Mouse (Mus musculus) cerebellum, adult (tissue): ENCODE measurements at regions not wholly inside any gene's neighbourhood (a gene's known extent, or its start where the extent isn't known, plus 50 kb on each side); places are given as distances from the start of the nearest gene placed in this dataset.

Source experiments
- ATAC-seq: cut with Nextera tagmentation; 2 replicates; pipeline ENCODE4 v1.9.2; 2017; ENCODE audit warnings: mild to moderate bottlenecking, moderate library complexity, mixed read lengths; ENCODE audit not compliant: insufficient number of reproducible peaks, low FRiP score, low TSS enrichment

- no peak for ATAC-seq
These were observed 338.8 kb upstream of the Sall1 start for GRCm38 (mm10) chr8:89382538-89383380.

- no peak for ATAC-seq
These were observed 336.5 kb upstream of the Sall1 start for GRCm38 (mm10) chr8:89380436-89380835.

GRCm38 (mm10) chr8:89372761-89373160 is 328.8 kb upstream of the Sall1 start:
- ATAC-seq: no peak

- no peak for ATAC-seq
These were observed 327.8 kb upstream of the Sall1 start for GRCm38 (mm10) chr8:89371773-89372132.

GRCm38 (mm10) chr8:89370816-89371772 is 327.1 kb upstream of the Sall1 start:
- ATAC-seq: no peak

- no peak for ATAC-seq
These were observed 321.5 kb upstream of the Sall1 start for GRCm38 (mm10) chr8:89365430-89365829.

- ATAC-seq: no peak
These were observed 314.4 kb upstream of the Sall1 start for GRCm38 (mm10) chr8:89358411-89358810.

- no peak for ATAC-seq
These were observed 301.6 kb upstream of the Sall1 start for GRCm38 (mm10) chr8:89345547-89345946.

GRCm38 (mm10) chr8:89341686-89342085 is 297.7 kb upstream of the Sall1 start:
- no peak for ATAC-seq

GRCm38 (mm10) chr8:89335416-89335815 is 291.5 kb upstream of the Sall1 start:
- ATAC-seq: no peak

GRCm38 (mm10) chr8:89325751-89326351 is 281.9 kb upstream of the Sall1 start:
- ATAC-seq: no peak

- no peak for ATAC-seq
These were observed 281.3 kb upstream of the Sall1 start for GRCm38 (mm10) chr8:89325248-89325645.

- no peak for ATAC-seq
These were observed 280.7 kb upstream of the Sall1 start for GRCm38 (mm10) chr8:89324462-89325247.

- no peak for ATAC-seq
These were observed 273.7 kb upstream of the Sall1 start for GRCm38 (mm10) chr8:89317514-89318289.

GRCm38 (mm10) chr8:89316566-89317175 is 272.7 kb upstream of the Sall1 start:
- ATAC-seq: no peak

- no peak for ATAC-seq
These were observed 270.9 kb upstream of the Sall1 start for GRCm38 (mm10) chr8:89314907-89315306.

GRCm38 (mm10) chr8:89310696-89311214 is 266.8 kb upstream of the Sall1 start:
- ATAC-seq: no peak

GRCm38 (mm10) chr8:89309591-89309990 is 265.6 kb upstream of the Sall1 start:
- no peak for ATAC-seq

GRCm38 (mm10) chr8:89308950-89309349 is 265.0 kb upstream of the Sall1 start:
- no peak for ATAC-seq
